Mouse (Mus musculus): ENCODE data around the gene Olfr1111. TPM values are rescaled to one million over a fixed set of nuclear protein-coding genes. Genes with fewer than 3 reads are reported as not detected.
"Not testable (repeated sequence)": the region's sequence is repeated elsewhere in the genome, so short reads cannot be mapped to it uniquely, and the experiment has no call there.

Olfr1111 gene
- not detected in 2 replicates for polyA plus RNA-seq (2015; fragmentation: Nextera tagmentation; extraction: Ambion mirVana)

GRCm38 (mm10) chr2:87152524-87152923 is at the start of gene Olfr1111:
Gene Olfr1111 (minus strand): TSS chr2:87152624.
- Histone ChIP-seq H3K27me3 (no peaks in the 10 kb centered on the region), H3K4me3 (no peak within 1 kb of the TSS), H3K4me2 (no peak within 1 kb of the TSS), H3K9me3 (no peaks in the 10 kb centered on the region), H3K27ac (no peak within 1 kb of the TSS), H3K36me3 (no peaks in the 10 kb centered on the region), H3K4me1 (no peaks in the 10 kb centered on the region), H3K9ac (no peak within 1 kb of the TSS)
- no peak for ATAC-seq (ENCODE audit: borderline replicate concordance, extremely low read depth, low FRiP score, low TSS enrichment)

- 71% methylated on average over 1 of the region's 1 CpGs for WGBS
- no peaks in the 10 kb centered on the region for H3K36me3 ChIP-seq
- H3K4me2 ChIP-seq = no peak within 1 kb of the TSS
- no peaks in the 10 kb centered on the region for H3K27me3 ChIP-seq
- H3K4me3 ChIP-seq = no peak within 1 kb of the TSS
- H3K9ac ChIP-seq = no peak within 1 kb of the TSS
- no peaks in the 10 kb centered on the region for H3K9me3 ChIP-seq
- H3K27ac ChIP-seq = no peak within 1 kb of the TSS
- H3K4me1 ChIP-seq = no peaks in the 10 kb centered on the region
- ATAC-seq (ENCODE audit: borderline replicate concordance, extremely low read depth, low FRiP score, low TSS enrichment) = no peak
These were observed 35.1 kb upstream of the Olfr1111 start, which contains the start of gene Olfr1112 for GRCm38 (mm10) chr2:87187498-87187897. Gene Olfr1112 (plus strand): TSS chr2:87187798.

DNA sequence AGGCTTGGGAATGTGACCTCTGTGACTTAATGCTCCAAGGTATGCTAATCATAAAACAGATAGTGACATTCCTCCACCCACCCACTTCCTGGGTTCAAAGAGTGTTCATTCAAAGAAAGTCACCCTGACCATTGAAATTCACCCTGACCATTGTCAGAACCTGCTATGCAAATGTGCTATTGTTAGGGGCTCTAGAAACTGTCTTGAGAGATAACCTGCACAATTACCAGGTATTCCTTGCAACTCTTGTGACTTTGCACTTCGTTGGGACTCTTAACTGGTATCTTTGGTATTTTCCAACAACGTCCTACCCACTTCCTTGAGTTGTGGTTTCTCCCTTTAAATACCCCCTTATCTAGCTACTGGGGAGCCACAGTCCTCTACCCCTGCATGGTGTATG is 15.3 kb upstream of the Olfr1111 start:
- H3K4me3 ChIP-seq; H3K4me2 ChIP-seq; H3K9me3 ChIP-seq; H3K4me1 ChIP-seq; H3K36me3 ChIP-seq; ATAC-seq (ENCODE audit: borderline replicate concordance, extremely low read depth, low FRiP score, low TSS enrichment); H3K27ac ChIP-seq; H3K27me3 ChIP-seq; H3K9ac ChIP-seq: not testable (repeated sequence)
- WGBS = 75% methylated on average over 2 of the region's 2 CpGs

- no peaks in the 10 kb centered on the region for H3K27me3 ChIP-seq
- H3K36me3 ChIP-seq = no peaks in the 10 kb centered on the region
- no peak within 1 kb of the TSS for H3K27ac ChIP-seq
- H3K9ac ChIP-seq = no peak within 1 kb of the TSS
- H3K4me1 ChIP-seq = no peaks in the 10 kb centered on the region
- no peak within 1 kb of the TSS for H3K4me2 ChIP-seq
- no peak within 1 kb of the TSS for H3K4me3 ChIP-seq
- 71% methylated on average over 1 of the region's 1 CpGs for WGBS
- H3K9me3 ChIP-seq = no peaks in the 10 kb centered on the region
- ATAC-seq (ENCODE audit: borderline replicate concordance, extremely low read depth, low FRiP score, low TSS enrichment) = no peak
These were observed 12.2 kb downstream of the Olfr1111 start, which contains the start of gene Olfr1110 for GRCm38 (mm10) chr2:87140200-87140599. Gene Olfr1110 (minus strand): TSS chr2:87140300.

DNA sequence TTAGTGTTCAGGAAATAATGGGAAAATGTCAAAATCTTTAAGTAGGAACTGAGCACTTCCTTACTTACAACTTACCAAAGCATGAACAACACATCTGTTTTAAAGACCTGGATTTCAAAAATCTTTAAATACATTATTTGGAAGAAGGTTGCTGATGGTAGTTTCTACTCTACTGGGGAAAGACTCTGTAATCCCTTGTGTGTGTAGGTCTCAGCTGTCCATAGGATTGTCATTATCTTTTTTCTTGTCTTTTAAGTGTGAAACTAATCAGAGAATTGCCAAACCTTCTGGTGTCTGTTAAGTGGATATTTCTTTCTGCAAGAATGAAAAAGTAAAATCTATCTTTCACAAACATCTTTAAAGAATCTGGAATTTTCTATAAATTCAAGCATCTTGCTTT is 38.0 kb downstream of the Olfr1111 start, which contains the start of gene Olfr259:
Gene Olfr259 (minus strand): TSS at position 101 of the 400 bp plus-strand sequence.
- ATAC-seq (ENCODE audit: borderline replicate concordance, extremely low read depth, low FRiP score, low TSS enrichment) = no peak
- Histone ChIP-seq H3K4me2 (no peak within 1 kb of the TSS), H3K4me1 (no peaks in the 10 kb centered on the region), H3K27ac (no peak within 1 kb of the TSS), H3K4me3 (no peak within 1 kb of the TSS), H3K9ac (no peak within 1 kb of the TSS), H3K9me3 (no peaks in the 10 kb centered on the region), H3K27me3 (no peaks in the 10 kb centered on the region), H3K36me3 (no peaks in the 10 kb centered on the region)

Other genes starting within 250 kb of the Olfr1111 start
- gene Olfr1098, start 228.1 kb downstream of the Olfr1111 start, polyA plus RNA-seq (2015; fragmentation: Nextera tagmentation; extraction: Ambion mirVana) = not detected in 2 replicates
- gene Olfr1099, start 191.9 kb downstream of the Olfr1111 start, polyA plus RNA-seq (2015; fragmentation: Nextera tagmentation; extraction: Ambion mirVana) = not detected in 2 replicates
- not detected in 2 replicates for gene Olfr1100, start 172.7 kb downstream of the Olfr1111 start, polyA plus RNA-seq (2015; fragmentation: Nextera tagmentation; extraction: Ambion mirVana)
- gene Olfr1101, start 161.4 kb downstream of the Olfr1111 start, polyA plus RNA-seq (2015; fragmentation: Nextera tagmentation; extraction: Ambion mirVana) = not detected in 2 replicates
- gene Olfr1102, start 154.2 kb downstream of the Olfr1111 start, polyA plus RNA-seq (2015; fragmentation: Nextera tagmentation; extraction: Ambion mirVana) = not detected in 2 replicates
- not detected in 2 replicates for gene Olfr1104, start 125.5 kb downstream of the Olfr1111 start, polyA plus RNA-seq (2015; fragmentation: Nextera tagmentation; extraction: Ambion mirVana)
- not detected in 2 replicates for gene Olfr1105, start 116.1 kb downstream of the Olfr1111 start, polyA plus RNA-seq (2015; fragmentation: Nextera tagmentation; extraction: Ambion mirVana)
- not detected in 2 replicates for gene Olfr1106, start 100.4 kb downstream of the Olfr1111 start, polyA plus RNA-seq (2015; fragmentation: Nextera tagmentation; extraction: Ambion mirVana)
- gene Olfr1107, start 76.8 kb downstream of the Olfr1111 start, polyA plus RNA-seq (2015; fragmentation: Nextera tagmentation; extraction: Ambion mirVana) = not detected in 2 replicates
- not detected in 2 replicates for gene Olfr1109, start 56.6 kb downstream of the Olfr1111 start, polyA plus RNA-seq (2015; fragmentation: Nextera tagmentation; extraction: Ambion mirVana)
- not detected in 2 replicates for gene Olfr259, start 38.1 kb downstream of the Olfr1111 start, polyA plus RNA-seq (2015; fragmentation: Nextera tagmentation; extraction: Ambion mirVana)
- gene Olfr1110, start 12.3 kb downstream of the Olfr1111 start, polyA plus RNA-seq (2015; fragmentation: Nextera tagmentation; extraction: Ambion mirVana) = not detected in 2 replicates
- not detected in 2 replicates for gene Olfr1112, start 35.2 kb upstream of the Olfr1111 start, polyA plus RNA-seq (2015; fragmentation: Nextera tagmentation; extraction: Ambion mirVana)
- not detected in 2 replicates for gene Olfr1113, start 56.3 kb upstream of the Olfr1111 start, polyA plus RNA-seq (2015; fragmentation: Nextera tagmentation; extraction: Ambion mirVana)
- gene Olfr1115, start 95.4 kb upstream of the Olfr1111 start, polyA plus RNA-seq (2015; fragmentation: Nextera tagmentation; extraction: Ambion mirVana) = not detected in 2 replicates
- gene Olfr1116, start 114.9 kb upstream of the Olfr1111 start, polyA plus RNA-seq (2015; fragmentation: Nextera tagmentation; extraction: Ambion mirVana) = not detected in 2 replicates
- gene Olfr1118, start 155.0 kb upstream of the Olfr1111 start, polyA plus RNA-seq (2015; fragmentation: Nextera tagmentation; extraction: Ambion mirVana) = not detected in 2 replicates
- not detected in 2 replicates for gene Olfr1120, start 202.2 kb upstream of the Olfr1111 start, polyA plus RNA-seq (2015; fragmentation: Nextera tagmentation; extraction: Ambion mirVana)
- not detected in 2 replicates for gene Olfr1121, start 217.3 kb upstream of the Olfr1111 start, polyA plus RNA-seq (2015; fragmentation: Nextera tagmentation; extraction: Ambion mirVana)
- not detected in 2 replicates for gene Olfr1122, start 233.2 kb upstream of the Olfr1111 start, polyA plus RNA-seq (2015; fragmentation: Nextera tagmentation; extraction: Ambion mirVana)